Mouse (Mus musculus) MEL (cell line): ENCODE measurements around the gene Myh9. TPM values are rescaled to one million over a fixed set of nuclear protein-coding genes. Genes with fewer than 3 reads are reported as not detected.
"Not testable (repeated sequence)": the region's sequence is repeated elsewhere in the genome, so short reads cannot be mapped to it uniquely, and the experiment has no call there.

Experiments used
- DNase-seq: peaks from one replicate; pipeline ENCODE4 v3.0.0; 2011; ENCODE audit warnings: low read depth, low spot score
- H3K27ac ChIP-seq: 2 replicates; pipeline ENCODE4 v1.5.1; 2012; ENCODE audit warnings: low read depth, mild to moderate bottlenecking, control low read depth, low read length, moderate library complexity; ENCODE audit not compliant: control insufficient read depth
- H3K27me3 ChIP-seq, 2 experiments: fragments of 150-350 bp in 1 of 2; sonication (generic) in 1 of 2; 2 replicates each; pipeline ENCODE4 v1.6.1; 2012; ENCODE audit warnings: low read length in 2 of 2, mild to moderate bottlenecking in 2 of 2, improper control_type of control experiment in 1 of 2, moderate library complexity in 1 of 2; ENCODE audit not compliant: insufficient read depth in 2 of 2, control insufficient read depth in 1 of 2
- H3K36me3 ChIP-seq, 2 experiments: 2 replicates each; pipeline ENCODE4 v1.6.1; 2012 to 2014; ENCODE audit warnings: low read length in 2 of 2, improper control_type of control experiment in 1 of 2, inconsistent platforms in 1 of 2, mild to moderate bottlenecking in 1 of 2; ENCODE audit not compliant: insufficient read depth in 2 of 2, control insufficient read depth in 1 of 2
- H3K4me1 ChIP-seq, 2 experiments: fragments of 150-350 bp in 1 of 2; sonication (generic) in 1 of 2; 2 replicates each; pipeline ENCODE4 v1.6.1; 2012; ENCODE audit warnings: low read length in 2 of 2, improper control_type of control experiment in 1 of 2, mild to moderate bottlenecking in 1 of 2; ENCODE audit not compliant: insufficient read depth in 2 of 2, control insufficient read depth in 1 of 2
- H3K4me3 ChIP-seq, 2 experiments: fragments of 150-350 bp in 1 of 2; sonication (generic) in 1 of 2; 2 replicates each; pipeline ENCODE4 v1.5.1; 2012; ENCODE audit warnings: low read depth in 2 of 2, low read length in 2 of 2, mild to moderate bottlenecking in 2 of 2, moderate library complexity in 2 of 2, control low read depth in 1 of 2, improper control_type of control experiment in 1 of 2; ENCODE audit not compliant: control insufficient read depth in 1 of 2, insufficient read depth in 1 of 2
- H3K79me2 ChIP-seq: 2 replicates; pipeline ENCODE4 v1.6.1; 2012; ENCODE audit warnings: mild to moderate bottlenecking, low read length, moderate library complexity; ENCODE audit not compliant: control insufficient read depth, poor library complexity, insufficient read depth
- H3K9ac ChIP-seq: 2 replicates; pipeline ENCODE4 v1.6.1; 2012; ENCODE audit warnings: low read depth, mild to moderate bottlenecking, control low read depth, low read length, moderate library complexity; ENCODE audit not compliant: control insufficient read depth, poor library complexity, severe bottlenecking
- H3K9me3 ChIP-seq: fragments of 150-350 bp; sonication (generic); replicated peaks from 2 replicates; pipeline ENCODE4 v1.6.1; 2012; ENCODE audit warnings: mild to moderate bottlenecking, low read length, improper control_type of control experiment, moderate library complexity; ENCODE audit not compliant: insufficient read depth
- CHD1 ChIP-seq: IDR thresholded peaks from 2 replicates; pipeline ENCODE4 v1.6.1; 2012; ENCODE audit warnings: low read depth, mild to moderate bottlenecking, inconsistent platforms, low read length, improper control_type of control experiment
- ELF1 ChIP-seq: IDR thresholded peaks from 2 replicates; pipeline ENCODE4 v1.6.1; 2014; ENCODE audit warnings: low read depth, mild to moderate bottlenecking, inconsistent platforms, low read length, improper control_type of control experiment, moderate library complexity
- EP300 ChIP-seq, 2 experiments: IDR thresholded peaks; 2 replicates each; pipeline ENCODE4 v1.6.1; 2011; ENCODE audit warnings: improper control_type of control experiment in 2 of 2, low read length in 2 of 2, low read depth in 1 of 2, mild to moderate bottlenecking in 1 of 2
- ETS1 ChIP-seq: IDR thresholded peaks from 2 replicates; pipeline ENCODE4 v1.6.1; 2012; ENCODE audit warnings: low read depth, mild to moderate bottlenecking, inconsistent platforms, low read length, improper control_type of control experiment, moderate library complexity
- GABPA ChIP-seq: IDR thresholded peaks from 2 replicates; pipeline ENCODE4 v1.6.1; 2012; ENCODE audit warnings: low read depth, mild to moderate bottlenecking, inconsistent platforms, low read length, improper control_type of control experiment, moderate library complexity
- GATA1 ChIP-seq: IDR thresholded peaks from 2 replicates; pipeline ENCODE4 v1.6.1; 2011; ENCODE audit warnings: low read depth, low read length, improper control_type of control experiment
- MAFK ChIP-seq: IDR thresholded peaks from 2 replicates; pipeline ENCODE4 v1.6.1; 2011; ENCODE audit warnings: low read depth, mild to moderate bottlenecking, low read length, improper control_type of control experiment, borderline replicate concordance
- MAX ChIP-seq: IDR thresholded peaks from 2 replicates; pipeline ENCODE4 v1.6.1; 2011; ENCODE audit warnings: low read length, improper control_type of control experiment
- MXI1 ChIP-seq: IDR thresholded peaks from 2 replicates; pipeline ENCODE4 v1.6.1; 2011; ENCODE audit warnings: mild to moderate bottlenecking, low read depth, low read length, improper control_type of control experiment
- MYB ChIP-seq: IDR thresholded peaks from 2 replicates; pipeline ENCODE4 v1.6.1; 2011; ENCODE audit warnings: mild to moderate bottlenecking, low read depth, low read length, improper control_type of control experiment
- MYC ChIP-seq: IDR thresholded peaks from 2 replicates; pipeline ENCODE4 v1.6.1; 2011; ENCODE audit warnings: low read depth, mild to moderate bottlenecking, low read length, improper control_type of control experiment, moderate library complexity
- POLR2AphosphoS5 ChIP-seq: IDR thresholded peaks from 2 replicates; pipeline ENCODE4 v1.6.1; 2012; ENCODE audit warnings: low read depth, borderline replicate concordance, mild to moderate bottlenecking, inconsistent platforms, low read length, moderate library complexity, mixed read lengths
- RCOR1 ChIP-seq: IDR thresholded peaks from 2 replicates; pipeline ENCODE4 v1.6.1; 2012; ENCODE audit warnings: low read depth, mild to moderate bottlenecking, inconsistent platforms, low read length, improper control_type of control experiment
- SIN3A ChIP-seq: IDR thresholded peaks from 2 replicates; pipeline ENCODE4 v1.6.1; 2012; ENCODE audit warnings: low read length, improper control_type of control experiment, inconsistent platforms
- SMC3 ChIP-seq: IDR thresholded peaks from 2 replicates; pipeline ENCODE4 v1.6.1; 2011; ENCODE audit warnings: low read depth, low read length, improper control_type of control experiment
- TBP ChIP-seq: IDR thresholded peaks from 2 replicates; pipeline ENCODE4 v1.8.0; 2011; ENCODE audit warnings: low read depth, low read length, improper control_type of control experiment
- TCF12 ChIP-seq: IDR thresholded peaks from 2 replicates; pipeline ENCODE4 v1.6.1; 2014; ENCODE audit warnings: low read depth, mild to moderate bottlenecking, inconsistent platforms, low read length, improper control_type of control experiment, moderate library complexity
- USF1 ChIP-seq: IDR thresholded peaks from 2 replicates; pipeline ENCODE4 v1.6.1; 2014; ENCODE audit warnings: low read depth, mild to moderate bottlenecking, inconsistent platforms, low read length, improper control_type of control experiment, moderate library complexity
- ZNF384 ChIP-seq: IDR thresholded peaks from 2 replicates; pipeline ENCODE4 v1.6.1; 2012; ENCODE audit warnings: low read depth, mild to moderate bottlenecking, inconsistent platforms, low read length, improper control_type of control experiment
- polyA plus RNA-seq, 2 experiments: library from polyadenylated mRNA; stranded (reverse) in 1 of 2; unstranded in 1 of 2; fragments of >175 nt in 1 of 2; fragments of >200 nt in 1 of 2; gene quantifications; 2 replicates each; pipeline versions ENCODE4 v1.2.1 to v1.2.4; 2012; ENCODE audit warnings: low replicate concordance in 2 of 2, low read depth in 1 of 2; ENCODE audit not compliant: insufficient read length in 2 of 2, insufficient read depth in 1 of 2, missing spikeins in 1 of 2
- total RNA-seq: library from RNA; depleted of rRNA; stranded (reverse); fragments of 300-350 nt; gene quantifications from 2 replicates; pipeline ENCODE4 v1.2.3, GENCODE M21; 2012

Myh9 gene
- total and polyA plus RNA-seq, 3 experiments: 59.3 to 176 (median 158) TPM

DNA sequence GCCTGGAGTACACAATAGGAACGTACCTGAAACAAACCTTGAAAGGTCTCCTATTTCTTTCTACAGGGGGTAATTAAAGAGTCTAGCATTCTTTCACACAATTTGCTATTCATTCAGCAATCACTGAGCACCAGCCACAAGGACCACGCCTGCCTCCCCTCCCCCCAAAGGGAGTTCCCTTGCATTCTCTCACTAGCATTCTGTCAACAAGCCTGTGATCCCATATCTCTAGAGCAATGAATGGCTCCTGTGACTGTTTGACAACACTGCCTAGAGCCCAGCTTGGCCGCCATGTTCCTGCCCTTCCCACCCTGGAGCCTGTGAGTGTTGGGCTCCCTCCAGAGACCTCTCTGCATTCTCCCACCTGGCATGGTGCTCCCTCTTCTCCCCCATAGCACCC, 5.9 kb upstream of the Myh9 start:
- no peak overlapping the region for H3K4me3 ChIP-seq
- TF ChIP-seq MYB: no peak
- no peak for TF ChIP-seq ELF1
- no peak for TF ChIP-seq POLR2AphosphoS5
- no peak for TF ChIP-seq SMC3
- no peak for TF ChIP-seq EP300 (IDR thresholded peaks at IDR 0.05; ENCODE audit: low read depth in 1 of 2, low read length in 2 of 2)
- TF ChIP-seq MAFK: no peak
- no peaks in the 10 kb centered on the region for H3K27me3 ChIP-seq
- H3K9ac ChIP-seq: no peak overlapping the region
- no peak for DNase-seq
- H3K36me3 ChIP-seq: no peaks in the 10 kb centered on the region
- no peaks in the 10 kb centered on the region for H3K9me3 ChIP-seq
- no peaks in the 10 kb centered on the region; the same call in 1 of the 2 replicates for H3K79me2 ChIP-seq
- H3K4me1 ChIP-seq: peaks cover 0 to 11% of the 10 kb centered on the region in 2 experiments; a peak in 1 of 4 replicates
- H3K27ac ChIP-seq: no peak overlapping the region

GRCm38 (mm10) chr15:77847108-77847507, 5.1 kb upstream of the Myh9 start:
- Histone ChIP-seq H3K9ac (no peak overlapping the region), H3K4me1 (peaks cover 0 to 11% of the 10 kb centered on the region in 2 experiments; a peak in 1 of 4 replicates), H3K9me3 (no peaks in the 10 kb centered on the region), H3K27me3 (no peaks in the 10 kb centered on the region), H3K27ac (no peak overlapping the region), H3K4me3 (no peak overlapping the region), H3K36me3 (no peaks in the 10 kb centered on the region), H3K79me2 (no peaks in the 10 kb centered on the region; the same call in 1 of the 2 replicates)
- DNase-seq: no peak
- TF ChIP-seq MYC (no peak), CHD1 (no peak), RCOR1 (no peak), ELF1 (no peak), USF1 (no peak), GABPA (no peak), MAX (no peak), TBP (no peak)

DNA sequence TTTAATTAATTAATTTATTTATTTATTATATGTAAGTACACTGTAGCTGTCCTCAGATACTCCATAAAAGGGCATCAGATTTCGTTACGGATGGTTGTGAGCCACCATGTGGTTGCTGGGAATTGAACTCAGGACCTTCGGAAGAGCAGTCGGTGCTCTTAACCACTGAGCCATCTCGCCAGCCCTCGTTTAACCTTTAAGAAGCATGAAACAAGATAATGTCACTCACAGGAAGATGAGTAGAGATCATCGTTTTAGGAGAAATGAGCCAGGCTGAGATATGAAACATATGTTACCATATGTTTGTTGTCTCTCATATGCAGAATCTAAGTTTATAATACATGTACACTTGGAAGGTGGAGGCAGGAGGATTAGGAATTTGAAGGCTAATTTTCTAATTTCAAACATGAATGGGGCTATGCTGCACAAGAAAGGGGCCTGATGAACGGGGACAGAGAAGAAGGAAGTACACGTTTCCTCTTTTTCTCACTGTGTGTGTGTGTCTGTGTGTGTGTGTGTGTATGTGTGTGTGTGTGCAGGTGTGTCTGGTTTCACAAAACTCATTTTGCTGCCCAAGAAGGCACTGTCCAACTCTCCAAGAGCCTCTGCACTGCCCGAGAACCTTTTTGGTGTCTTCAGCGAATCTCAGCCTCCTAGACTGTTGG, 4.1 kb upstream of the Myh9 start:
- DNase-seq: peak; percentile 84
- H3K9ac ChIP-seq, H3K79me2 ChIP-seq, H3K4me3 ChIP-seq, H3K27me3 ChIP-seq, H3K36me3 ChIP-seq, H3K9me3 ChIP-seq: not testable (repeated sequence)
- H3K4me1 ChIP-seq: peaks cover 0 to 11% of the 10 kb centered on the region in 2 experiments; a peak in 1 of 4 replicates
- H3K27ac ChIP-seq: peak overlapping the region; percentile 2; the same call in 1 of the 2 replicates
- TF ChIP-seq TBP: peak; percentile 98
- TF ChIP-seq ETS1: peak; percentile 73
- peak; percentile 79 for TF ChIP-seq MYC
- peak; percentile 41; the same call in 1 of the 2 replicates for TF ChIP-seq ELF1
- 0 out of 2 replicates have a peak, but pooled peaks have one; percentile 16 for TF ChIP-seq GATA1
- peak; percentile 16; the same call in 1 of the 2 replicates for TF ChIP-seq SMC3
- peak; percentile 41 to 92; a peak in 3 of 4 replicates for TF ChIP-seq EP300 (IDR thresholded peaks at IDR 0.05; ENCODE audit: low read depth in 1 of 2, low read length in 2 of 2)
- peak; percentile 68; the same call in 1 of the 2 replicates for TF ChIP-seq SIN3A
- TF ChIP-seq TCF12: peak; percentile 45; the same call in 1 of the 2 replicates
- peak; percentile 67; the same call in 1 of the 2 replicates for TF ChIP-seq MAFK
- TF ChIP-seq RCOR1: 0 out of 2 replicates have a peak, but pooled peaks have one; percentile 59
- peak; percentile 43; the same call in 1 of the 2 replicates for TF ChIP-seq MXI1
- TF ChIP-seq ZNF384: peak; percentile 49; the same call in 1 of the 2 replicates
